In the genomic region with DNA sequence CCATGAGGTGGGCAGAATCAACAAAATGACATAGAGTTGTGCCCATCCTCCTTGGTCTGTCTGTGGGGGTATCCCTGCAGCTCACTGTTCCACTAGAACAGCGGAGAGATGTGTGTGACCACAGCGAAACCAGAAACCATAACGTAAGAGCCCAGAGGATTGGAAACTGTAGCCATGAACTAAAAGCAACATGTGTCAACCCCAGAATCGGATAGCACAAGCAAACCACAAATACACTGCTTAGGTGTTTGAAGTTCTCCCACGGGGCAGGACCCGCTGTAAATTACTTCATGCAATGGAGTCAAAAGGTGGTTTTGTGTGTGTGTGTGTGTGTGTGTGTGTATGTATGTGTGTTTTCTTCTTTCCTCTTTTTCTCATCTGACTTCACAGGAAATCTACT, we compare ENCODE assay signal across 19 mouse cellular contexts. TPM values are rescaled to one million over a fixed set of nuclear protein-coding genes. Genes with fewer than 3 reads are reported as not detected.
DNase-seq lines count a peak whose midpoint lies in the region; ATAC-seq lines count a peak whose summit lies in the region.
"Had no signal": no experiment of that assay in that cellular context is flagged by ENCODE, and none has a peak within 500 bp of the region (broad histone marks: within the 10 kb centered on the region; RNA-seq: fewer than 3 reads in every experiment).

No protein-coding gene starts in this region.

- H3K4me3 ChIP-seq in forebrain, embryonic 13.5 days, result no peak overlapping the region
- H3K4me3 ChIP-seq in kidney, embryonic 16.5 days (ENCODE audit: low read length), result no peak overlapping the region
- H3K4me3 ChIP-seq: heart, embryonic 10.5 days; limb, embryonic 15.5 days; midbrain, embryonic 10.5 days had no signal

- peaks cover 5% of the 10 kb centered on the region; the same call in 1 of the 2 replicates for H3K4me1 ChIP-seq in forebrain, embryonic 13.5 days
- H3K4me1 ChIP-seq in kidney, embryonic 16.5 days (ENCODE audit: insufficient read depth, low read length), result peaks cover 16% of the 10 kb centered on the region

- no peaks in the 10 kb centered on the region for H3K36me3 ChIP-seq in forebrain, embryonic 13.5 days (ENCODE audit: poor library complexity, severe bottlenecking)
- H3K36me3 ChIP-seq in kidney, embryonic 16.5 days (ENCODE audit: insufficient read depth, low read length), result no peaks in the 10 kb centered on the region
- H3K36me3 ChIP-seq: heart, embryonic 10.5 days; limb, embryonic 15.5 days; midbrain, embryonic 10.5 days had no signal

- 88% methylated on average over 6 of the region's 6 CpGs for WGBS in forebrain, embryonic 13.5 days
- WGBS in kidney, embryonic 16.5 days, result 41% methylated on average over 6 of the region's 6 CpGs

- peak; percentile 75 for ATAC-seq in activated CD4-positive, CD25-positive, alpha-beta regulatory T cell, adult 4 months
- 0 out of 2 replicates have a peak, but pooled peaks have one; percentile 44 for ATAC-seq in monocyte, adult 5-6 weeks (replicated peaks; ENCODE audit: insufficient number of reproducible peaks, low FRiP score, low TSS enrichment, poor library complexity, severe bottlenecking)
- ATAC-seq in forebrain, embryonic 13.5 days, result no peak
- no peak; the same call in 1 of the 2 replicates for ATAC-seq in kidney, embryonic 16.5 days (ENCODE audit: low FRiP score, low TSS enrichment)
- ATAC-seq: intestine, postnatal 0 days had no signal

- no peaks in the 10 kb centered on the region for H3K27me3 ChIP-seq in forebrain, embryonic 13.5 days
- H3K27me3 ChIP-seq in kidney, embryonic 16.5 days (ENCODE audit: insufficient read depth, low read length), result no peaks in the 10 kb centered on the region
- H3K27me3 ChIP-seq: limb, embryonic 15.5 days had no signal

- H3K9me3 ChIP-seq in forebrain, embryonic 13.5 days (replicated peaks), result no peaks in the 10 kb centered on the region
- H3K9me3 ChIP-seq in kidney, embryonic 16.5 days (ENCODE audit: low read length), result no peaks in the 10 kb centered on the region
- H3K9me3 ChIP-seq: heart, embryonic 10.5 days; limb, embryonic 15.5 days; midbrain, embryonic 10.5 days had no signal

- H3K9ac ChIP-seq in forebrain, embryonic 13.5 days, result no peak overlapping the region
- H3K9ac ChIP-seq in kidney, embryonic 16.5 days (replicated peaks; ENCODE audit: low read length), result no peak overlapping the region
- H3K9ac ChIP-seq: hindbrain, embryonic 14.5 days; limb, embryonic 15.5 days had no signal

- no peak overlapping the region for H3K27ac ChIP-seq in forebrain, embryonic 13.5 days
- H3K27ac ChIP-seq in kidney, embryonic 16.5 days (ENCODE audit: low read length), result no peak overlapping the region
- H3K27ac ChIP-seq: heart, embryonic 10.5 days; hindbrain, embryonic 14.5 days; limb, embryonic 15.5 days; midbrain, embryonic 10.5 days had no signal

- H3K4me2 ChIP-seq in forebrain, embryonic 13.5 days, result no peak overlapping the region
- no peak overlapping the region for H3K4me2 ChIP-seq in kidney, embryonic 16.5 days (replicated peaks; ENCODE audit: low read depth, low read length)
- H3K4me2 ChIP-seq: hindbrain, embryonic 14.5 days; limb, embryonic 15.5 days had no signal

- peak; percentile 25 for DNase-seq in spleen, adult 12 weeks (ENCODE audit: low spot score)
- DNase-seq in spleen, postnatal 4 days (ENCODE audit: low spot score in 2 of 2), result no peak
- DNase-seq in CD4-positive helper T cell, adult 2 months (ENCODE audit: low read depth, low spot score), result peak; percentile 93
- DNase-seq in adrenal gland, adult (ENCODE audit: inconsistent age in 2 of 2, low spot score in 1 of 2), result no peak
- DNase-seq: adrenal gland, postnatal 25 days; cerebellum, adult 8-10 months; gastrocnemius, postnatal 25 days; heart, postnatal 10 days; kidney, postnatal 10 days; lung, postnatal 10 days had no signal

RNA-seq across cellular contexts. Expression of a gene that starts 26.7 kb away (rescaled TPM):
- 1 to 10 TPM; 6.7 to 9.6 TPM for polyA plus RNA-seq in activated CD4-positive, CD25-positive, alpha-beta regulatory T cell, adult 4 months (2017; shearing (Covaris generic))
- 138 to 560 TPM (median 216 TPM) in 3 replicates for total RNA-seq in monocyte, adult 5-6 weeks (2017)
- 1.1 and 1.2 TPM in 2 replicates for polyA plus RNA-seq in forebrain, embryonic 13.5 days (2015; fragmentation: Nextera tagmentation; extraction: Ambion mirVana)
- 2.7 and 3.5 TPM in 2 replicates for polyA plus RNA-seq in kidney, embryonic 16.5 days (2015; fragmentation: Nextera tagmentation; extraction: Ambion mirVana)

Comparison
In these comparisons a context has a peak if more than half of its experiments do, and no peak if none do; other contexts are left out.
1. DNase-seq: peak in spleen, adult 12 weeks (single experiment) and CD4-positive helper T cell, adult 2 months (single experiment); none in spleen, postnatal 4 days (0 of 2) and adrenal gland, adult (0 of 2).
2. ATAC-seq: peak in activated CD4-positive, CD25-positive, alpha-beta regulatory T cell, adult 4 months (single experiment) and monocyte, adult 5-6 weeks (single experiment); none in forebrain, embryonic 13.5 days (single experiment) and kidney, embryonic 16.5 days (single experiment).